Mouse (Mus musculus): Measurements from ENCODE around the gene Zkscan14. TPM values are rescaled to one million over a fixed set of nuclear protein-coding genes. Genes with fewer than 3 reads are reported as not detected.
"Not testable (repeated sequence)": the region's sequence is repeated elsewhere in the genome, so short reads cannot be mapped to it uniquely, and the experiment has no call there.

Zkscan14 gene
- polyA plus RNA-seq, 1 experiment from 2014 or later, result 6.5 TPM

GRCm38 (mm10) chr5:145211340-145211739 lies 9.7 kb upstream of the Zkscan14 start:
- no peak for DNase-seq (ENCODE audit: low spot score)
- H3K27ac ChIP-seq (ENCODE audit: low read depth, low read length), result no peak overlapping the region
- no peak overlapping the region for H3K4me3 ChIP-seq (ENCODE audit: low read depth, low read length)
- H3K27me3 ChIP-seq (ENCODE audit: control insufficient read depth, insufficient read depth, low read length), result no peaks in the 10 kb centered on the region
- no peaks in the 10 kb centered on the region for H3K4me1 ChIP-seq (replicated peaks; ENCODE audit: control insufficient read depth, insufficient read depth, low read length)
- H3K9me3 ChIP-seq (ENCODE audit: control insufficient read depth, low read length), result no peaks in the 10 kb centered on the region
- no peak for ATAC-seq (replicated peaks; ENCODE audit: low FRiP score)
- WGBS, result 98% methylated on average over 4 of the region's 4 CpGs
- no peaks in the 10 kb centered on the region; the same call in 1 of the 2 replicates for H3K36me3 ChIP-seq (ENCODE audit: control insufficient read depth, insufficient read depth, low read length)
- H3K9ac ChIP-seq (ENCODE audit: low read length), result no peak overlapping the region
- H3K4me2 ChIP-seq (ENCODE audit: low read depth, low read length, severe bottlenecking), result no peak overlapping the region

- not testable (repeated sequence) for H3K4me1 ChIP-seq (replicated peaks; ENCODE audit: control insufficient read depth, insufficient read depth, low read length); H3K27ac ChIP-seq (ENCODE audit: low read depth, low read length); DNase-seq (ENCODE audit: low spot score); H3K4me3 ChIP-seq (ENCODE audit: low read depth, low read length); H3K27me3 ChIP-seq (ENCODE audit: control insufficient read depth, insufficient read depth, low read length); H3K4me2 ChIP-seq (ENCODE audit: low read depth, low read length, severe bottlenecking); H3K9ac ChIP-seq (ENCODE audit: low read length); H3K9me3 ChIP-seq (ENCODE audit: control insufficient read depth, low read length); H3K36me3 ChIP-seq (ENCODE audit: control insufficient read depth, insufficient read depth, low read length); ATAC-seq (replicated peaks; ENCODE audit: low FRiP score)
- 46% methylated on average over 11 of the region's 11 CpGs for WGBS
Observed at GRCm38 (mm10) chr5:145208391-145208790, 6.7 kb upstream of the Zkscan14 start.

GRCm38 (mm10) chr5:145207954-145208353 lies 6.3 kb upstream of the Zkscan14 start:
- no peak overlapping the region for H3K27ac ChIP-seq (ENCODE audit: low read depth, low read length)
- H3K4me1 ChIP-seq (replicated peaks; ENCODE audit: control insufficient read depth, insufficient read depth, low read length), result peaks cover 6% of the 10 kb centered on the region; the same call in 1 of the 2 replicates
- DNase-seq (ENCODE audit: low spot score), result no peak
- no peak overlapping the region for H3K4me2 ChIP-seq (ENCODE audit: low read depth, low read length, severe bottlenecking)
- no peak overlapping the region for H3K4me3 ChIP-seq (ENCODE audit: low read depth, low read length)
- H3K27me3 ChIP-seq (ENCODE audit: control insufficient read depth, insufficient read depth, low read length), result no peaks in the 10 kb centered on the region
- no peaks in the 10 kb centered on the region for H3K9me3 ChIP-seq (ENCODE audit: control insufficient read depth, low read length)
- WGBS, result 82% methylated on average over 6 of the region's 6 CpGs
- no peak overlapping the region for H3K9ac ChIP-seq (ENCODE audit: low read length)
- no peak for ATAC-seq (replicated peaks; ENCODE audit: low FRiP score)
- no peaks in the 10 kb centered on the region; the same call in 1 of the 2 replicates for H3K36me3 ChIP-seq (ENCODE audit: control insufficient read depth, insufficient read depth, low read length)

GRCm38 (mm10) chr5:145207385-145207784 lies 5.7 kb upstream of the Zkscan14 start:
- no peak overlapping the region for H3K27ac ChIP-seq (ENCODE audit: low read depth, low read length)
- ATAC-seq (replicated peaks; ENCODE audit: low FRiP score) (no peak), DNase-seq (ENCODE audit: low spot score) (no peak)
- WGBS, result 95% methylated on average over 6 of the region's 6 CpGs
- H3K4me1 ChIP-seq (replicated peaks; ENCODE audit: control insufficient read depth, insufficient read depth, low read length), result peaks cover 6% of the 10 kb centered on the region; the same call in 1 of the 2 replicates
- H3K4me2 ChIP-seq (ENCODE audit: low read depth, low read length, severe bottlenecking), result no peak overlapping the region
- no peak overlapping the region for H3K4me3 ChIP-seq (ENCODE audit: low read depth, low read length)
- no peak overlapping the region for H3K9ac ChIP-seq (ENCODE audit: low read length)
- H3K36me3 ChIP-seq (ENCODE audit: control insufficient read depth, insufficient read depth, low read length), result no peaks in the 10 kb centered on the region; the same call in 1 of the 2 replicates
- no peaks in the 10 kb centered on the region for H3K27me3 ChIP-seq (ENCODE audit: control insufficient read depth, insufficient read depth, low read length)
- H3K9me3 ChIP-seq (ENCODE audit: control insufficient read depth, low read length), result no peaks in the 10 kb centered on the region

- H3K4me2 ChIP-seq (ENCODE audit: low read depth, low read length, severe bottlenecking), result peak overlapping the region; percentile 60
- no peak overlapping the region for H3K9ac ChIP-seq (ENCODE audit: low read length)
- no peak for ATAC-seq (replicated peaks; ENCODE audit: low FRiP score)
- H3K36me3 ChIP-seq (ENCODE audit: control insufficient read depth, insufficient read depth, low read length), result no peaks in the 10 kb centered on the region; the same call in 1 of the 2 replicates
- no peaks in the 10 kb centered on the region for H3K27me3 ChIP-seq (ENCODE audit: control insufficient read depth, insufficient read depth, low read length)
- H3K4me1 ChIP-seq (replicated peaks; ENCODE audit: control insufficient read depth, insufficient read depth, low read length), result peaks cover 8% of the 10 kb centered on the region
- H3K27ac ChIP-seq (ENCODE audit: low read depth, low read length), result no peak overlapping the region
- no peak for DNase-seq (ENCODE audit: low spot score)
- H3K9me3 ChIP-seq (ENCODE audit: control insufficient read depth, low read length), result no peaks in the 10 kb centered on the region
- 23% methylated on average over 9 of the region's 9 CpGs for WGBS
- H3K4me3 ChIP-seq (ENCODE audit: low read depth, low read length), result peak overlapping the region; percentile 52
Observed at GRCm38 (mm10) chr5:145205041-145205440, 3.4 kb upstream of the Zkscan14 start.

- H3K9me3 ChIP-seq (ENCODE audit: control insufficient read depth, low read length), result no peaks in the 10 kb centered on the region
- H3K9ac ChIP-seq (ENCODE audit: low read length), result peak within 1 kb of the TSS; percentile 70
- peak within 1 kb of the TSS; percentile 60 for H3K4me2 ChIP-seq (ENCODE audit: low read depth, low read length, severe bottlenecking)
- peak within 1 kb of the TSS; percentile 52 for H3K4me3 ChIP-seq (ENCODE audit: low read depth, low read length)
- peak; percentile 97 for ATAC-seq (replicated peaks; ENCODE audit: low FRiP score)
- peak; percentile 98 for DNase-seq (ENCODE audit: low spot score)
- H3K36me3 ChIP-seq (ENCODE audit: control insufficient read depth, insufficient read depth, low read length), result no peaks in the 10 kb centered on the region; the same call in 1 of the 2 replicates
- H3K27ac ChIP-seq (ENCODE audit: low read depth, low read length), result peak within 1 kb of the TSS; percentile 77
- H3K4me1 ChIP-seq (replicated peaks; ENCODE audit: control insufficient read depth, insufficient read depth, low read length), result peaks cover 8% of the 10 kb centered on the region
- under 1% methylated on average over 22 of the region's 22 CpGs for WGBS
- H3K27me3 ChIP-seq (ENCODE audit: control insufficient read depth, insufficient read depth, low read length), result no peaks in the 10 kb centered on the region
Observed at GRCm38 (mm10) chr5:145203936-145204691, 2.4 kb upstream of the Zkscan14 start, which contains the start of gene Zkscan5. Gene Zkscan5, plus strand, starts transcription at chr5:145204562.

- Histone ChIP-seq H3K4me3 (ENCODE audit: low read depth, low read length) (no peak overlapping the region), H3K27me3 (ENCODE audit: control insufficient read depth, insufficient read depth, low read length) (no peaks in the 10 kb centered on the region), H3K9me3 (ENCODE audit: control insufficient read depth, low read length) (no peaks in the 10 kb centered on the region), H3K9ac (ENCODE audit: low read length) (no peak overlapping the region), H3K4me1 (replicated peaks; ENCODE audit: control insufficient read depth, insufficient read depth, low read length) (peaks cover 8% of the 10 kb centered on the region), H3K36me3 (ENCODE audit: control insufficient read depth, insufficient read depth, low read length) (no peaks in the 10 kb centered on the region), H3K27ac (ENCODE audit: low read depth, low read length) (no peak overlapping the region), H3K4me2 (ENCODE audit: low read depth, low read length, severe bottlenecking) (no peak overlapping the region)
- DNase-seq (ENCODE audit: low spot score) (no peak), ATAC-seq (replicated peaks; ENCODE audit: low FRiP score) (no peak)
- 49% methylated on average over 3 of the region's 3 CpGs for WGBS
Observed at GRCm38 (mm10) chr5:145202446-145202845, 778 bp upstream of the Zkscan14 start.

GRCm38 (mm10) chr5:145200387-145200786 lies 1.3 kb downstream of the Zkscan14 start:
- H3K4me3 ChIP-seq (ENCODE audit: low read depth, low read length), result no peak overlapping the region
- H3K27ac ChIP-seq (ENCODE audit: low read depth, low read length), result no peak overlapping the region
- H3K9ac ChIP-seq (ENCODE audit: low read length), result no peak overlapping the region
- no peaks in the 10 kb centered on the region for H3K27me3 ChIP-seq (ENCODE audit: control insufficient read depth, insufficient read depth, low read length)
- ATAC-seq (replicated peaks; ENCODE audit: low FRiP score) (no peak), DNase-seq (ENCODE audit: low spot score) (no peak)
- 77% methylated on average over 7 of the region's 7 CpGs for WGBS
- H3K36me3 ChIP-seq (ENCODE audit: control insufficient read depth, insufficient read depth, low read length), result no peaks in the 10 kb centered on the region
- no peaks in the 10 kb centered on the region for H3K9me3 ChIP-seq (ENCODE audit: control insufficient read depth, low read length)
- H3K4me1 ChIP-seq (replicated peaks; ENCODE audit: control insufficient read depth, insufficient read depth, low read length), result peaks cover 6% of the 10 kb centered on the region
- no peak overlapping the region for H3K4me2 ChIP-seq (ENCODE audit: low read depth, low read length, severe bottlenecking)
